Mouse (Mus musculus) kidney, postnatal 0 days (tissue): ENCODE data around the gene Ifit1. TPM values are rescaled to one million over a fixed set of nuclear protein-coding genes. Genes with fewer than 3 reads are reported as not detected.
"Not testable (repeated sequence)": the region's sequence is repeated elsewhere in the genome, so short reads cannot be mapped to it uniquely, and the experiment has no call there.

ENCODE experiments used
- ATAC-seq: fragments of 200-750 bp; cut with Nextera tagmentation; replicated peaks from 2 replicates; pipeline ENCODE4 v1.8.0; 2017; ENCODE audit warnings: low read depth, moderate number of reproducible peaks, moderate TSS enrichment, moderate library complexity; ENCODE audit not compliant: low FRiP score
- DNase-seq: peaks from one replicate; pipeline ENCODE4 v3.0.0-alpha.2; 2016; ENCODE audit warnings: low spot score
- H3K27ac ChIP-seq: fragments of 300-500 bp; sonication (generic); 2 replicates; pipeline ENCODE4 v1.5.1; 2014; ENCODE audit warnings: mild to moderate bottlenecking
- H3K27me3 ChIP-seq: fragments of 300-500 bp; sonication (generic); 2 replicates; pipeline ENCODE4 v1.6.1; 2014; ENCODE audit warnings: low read length, mixed read lengths; ENCODE audit not compliant: insufficient read depth
- H3K36me3 ChIP-seq: fragments of 300-500 bp; sonication (generic); 2 replicates; pipeline ENCODE4 v1.6.1; 2014; ENCODE audit warnings: low read length, mixed read lengths; ENCODE audit not compliant: insufficient read depth
- H3K4me1 ChIP-seq: fragments of 300-500 bp; sonication (generic); replicated peaks from 2 replicates; pipeline ENCODE4 v1.6.1; 2014; ENCODE audit warnings: antibody characterized with exemption, low read length, mixed read lengths; ENCODE audit not compliant: insufficient read depth
- H3K4me2 ChIP-seq: fragments of 300-500 bp; sonication (generic); 2 replicates; pipeline ENCODE4 v1.6.1; 2014; ENCODE audit warnings: mild to moderate bottlenecking, low read length, moderate library complexity, mixed read lengths
- H3K4me3 ChIP-seq: fragments of 300-500 bp; sonication (generic); replicated peaks from 2 replicates; pipeline ENCODE4 v1.5.1; 2014; ENCODE audit warnings: low read depth, low read length
- H3K9ac ChIP-seq: fragments of 300-500 bp; sonication (generic); 2 replicates; pipeline ENCODE4 v1.6.1; 2014; ENCODE audit warnings: low read depth, low read length
- H3K9me3 ChIP-seq: fragments of 300-500 bp; sonication (generic); replicated peaks from 2 replicates; pipeline ENCODE4 v1.6.1; 2016; ENCODE audit warnings: low read length, inconsistent platforms, mixed read lengths
- CTCF ChIP-seq: IDR thresholded peaks from 2 replicates; pipeline ENCODE4 v1.5.1; 2016; ENCODE audit warnings: antibody characterized with exemption, low read depth, mild to moderate bottlenecking, moderate library complexity
- WGBS: fragments of 180-500 bp; shearing (Covaris S2); extraction: QIAGEN DNeasy Blood & Tissue Kit; methylation state at CpG from one replicate; pipeline ENCODE4 v1.1.7; 2014; 5-methylcytosine and 5-hydroxymethylcytosine counted together
- polyA plus RNA-seq: library from polyadenylated mRNA; unstranded; fragments of >200 nt; fragmentation: Nextera tagmentation; extraction: Ambion mirVana; gene quantifications from 2 replicates; pipeline ENCODE4 v1.2.1, GENCODE M21; 2015

Gene Ifit1
- polyA plus RNA-seq, 1 experiment from 2014 or later, result 6.4 TPM

DNA sequence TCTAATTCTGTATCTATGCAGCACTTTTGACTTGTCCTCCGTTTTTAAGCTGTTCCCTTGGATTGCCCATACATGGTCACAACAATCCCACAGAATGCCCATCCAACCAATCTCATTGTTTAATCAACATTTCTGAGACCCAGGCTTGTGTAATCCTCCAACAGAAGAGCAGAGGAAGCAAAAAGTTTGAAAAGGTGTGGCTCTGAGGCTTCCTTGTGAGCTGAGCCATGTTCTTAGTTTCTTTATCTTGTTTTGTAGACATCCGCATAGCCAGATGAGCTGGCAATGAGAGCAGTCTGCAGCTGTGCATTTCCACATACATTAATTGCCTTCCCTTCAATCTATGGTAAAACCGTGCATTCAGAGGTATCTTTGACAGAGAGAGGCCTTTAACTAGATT is 35.2 kb upstream of the Ifit1 start:
- H3K4me2 ChIP-seq, result no peak overlapping the region
- WGBS, result 94% methylated on average over 3 of the region's 3 CpGs
- no peaks in the 10 kb centered on the region for H3K27me3 ChIP-seq
- no peak for TF ChIP-seq CTCF
- H3K4me1 ChIP-seq, result peaks cover 9% of the 10 kb centered on the region; the same call in 1 of the 2 replicates
- no peak for ATAC-seq
- no peak overlapping the region for H3K9ac ChIP-seq
- H3K36me3 ChIP-seq, result no peaks in the 10 kb centered on the region
- DNase-seq, result no peak
- H3K27ac ChIP-seq, result no peak overlapping the region
- H3K9me3 ChIP-seq, result no peaks in the 10 kb centered on the region
- H3K4me3 ChIP-seq, result no peak overlapping the region

DNA sequence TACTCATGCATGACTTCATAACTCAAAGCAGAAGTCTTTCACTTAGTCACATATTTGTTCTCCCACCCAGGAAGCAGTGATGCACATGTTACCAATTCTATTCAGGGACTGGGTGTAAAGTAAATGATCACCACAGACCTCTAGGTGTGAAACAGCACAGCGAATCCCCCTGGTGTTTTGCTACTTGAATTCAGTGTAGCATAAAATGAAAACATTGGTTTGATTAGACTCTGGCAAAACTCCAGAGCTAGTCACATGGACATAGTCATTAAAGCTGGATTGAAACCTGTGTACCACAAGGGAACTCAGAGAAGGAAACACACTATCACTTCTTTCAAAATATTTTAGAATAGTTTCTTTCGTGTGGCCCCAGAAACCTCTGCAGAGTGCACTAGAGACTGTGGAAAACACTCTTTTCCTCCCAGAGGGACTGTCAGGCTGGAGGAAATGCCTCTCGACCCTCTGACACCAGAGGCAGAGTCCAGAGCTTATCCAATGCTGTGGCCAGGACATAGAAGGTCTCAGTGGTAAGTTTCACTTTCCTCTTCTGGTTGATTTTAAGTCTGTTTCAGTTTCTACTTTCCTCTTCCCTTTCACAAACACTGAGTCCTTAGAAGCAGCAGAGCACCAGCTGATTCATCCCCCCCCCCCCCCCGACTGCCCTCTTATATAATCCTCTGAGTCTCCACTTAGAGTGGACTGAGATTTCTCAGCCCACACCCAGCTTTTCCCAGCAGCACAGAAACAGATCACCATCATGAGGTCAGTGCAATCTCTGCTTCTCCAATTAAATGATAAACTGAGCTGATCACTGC is 33.2 kb upstream of the Ifit1 start, which contains the start of gene Ifit3b:
TSS of gene Ifit3b (plus strand) at position 734 of the 815 bp plus-strand sequence.
- DNase-seq (peak; percentile 78), ATAC-seq (peak; percentile 81)
- H3K27me3 ChIP-seq, H3K4me1 ChIP-seq, H3K9ac ChIP-seq, H3K9me3 ChIP-seq, H3K36me3 ChIP-seq: not testable (repeated sequence)
- peak within 1 kb of the TSS; percentile 62 for H3K27ac ChIP-seq
- H3K4me2 ChIP-seq, result peak within 1 kb of the TSS; percentile 36
- H3K4me3 ChIP-seq, result peak within 1 kb of the TSS; percentile 21; the same call in 1 of the 2 replicates
- WGBS, result 19% methylated on average over 4 of the region's 4 CpGs

DNA sequence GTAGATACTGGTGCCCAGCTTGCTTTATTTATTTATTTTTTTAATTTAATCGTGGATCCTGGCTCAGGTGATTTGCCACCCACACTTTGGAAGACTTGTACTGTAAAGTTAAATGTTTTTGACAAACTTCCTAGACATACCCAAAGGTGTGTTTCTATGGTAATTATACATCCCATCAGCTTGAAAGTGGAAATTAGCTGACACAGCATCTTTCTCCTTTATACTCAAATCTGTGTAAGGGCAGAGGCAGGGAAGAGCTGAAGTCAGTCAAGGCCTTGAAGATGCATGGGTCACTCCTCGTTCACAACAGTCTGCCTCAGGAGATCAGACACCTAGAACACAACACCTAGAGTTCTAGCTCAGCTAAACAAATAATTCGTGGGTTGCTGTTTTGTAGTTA is 30.6 kb upstream of the Ifit1 start:
- H3K9ac ChIP-seq, H3K27me3 ChIP-seq, H3K36me3 ChIP-seq, H3K4me1 ChIP-seq, ATAC-seq, H3K4me2 ChIP-seq, H3K27ac ChIP-seq, H3K9me3 ChIP-seq, H3K4me3 ChIP-seq, DNase-seq: not testable (repeated sequence)
- 81% methylated on average over 3 of the region's 3 CpGs for WGBS

DNA sequence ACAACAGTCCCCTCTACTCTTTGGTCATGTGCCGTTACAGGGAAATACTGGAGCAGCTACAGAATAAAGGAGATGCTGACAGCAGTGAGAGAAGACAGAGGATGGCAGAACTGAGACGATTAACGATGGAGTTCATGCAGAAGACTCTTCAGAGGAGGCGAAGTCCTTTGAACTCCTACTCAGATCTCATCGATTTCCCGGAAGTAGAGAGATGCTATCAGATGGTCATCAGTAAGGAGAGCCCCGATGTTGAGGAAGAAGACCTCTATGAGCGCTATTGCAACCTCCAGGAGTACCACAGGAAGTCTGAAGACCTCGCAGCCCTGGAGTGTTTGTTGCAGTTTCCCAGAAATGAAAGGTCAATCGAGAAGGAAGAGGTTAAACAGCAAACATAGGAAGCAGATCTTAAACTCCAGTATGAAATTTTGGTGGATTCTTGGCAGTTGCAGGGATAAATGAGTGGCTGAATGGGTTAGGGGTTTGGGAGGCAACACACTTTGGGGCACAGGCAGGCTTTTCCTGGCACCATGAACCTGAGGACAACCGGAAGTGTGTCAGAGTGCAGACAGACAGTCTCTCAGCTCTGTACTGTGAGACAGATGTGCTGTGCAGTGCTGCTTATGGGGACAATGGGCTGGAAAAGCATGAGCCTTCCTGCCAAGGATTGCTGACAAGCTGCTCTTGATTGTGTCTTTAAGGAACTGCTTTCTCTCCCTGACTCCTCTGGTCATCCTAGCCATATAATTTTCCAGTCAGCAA is 28.2 kb upstream of the Ifit1 start:
- 61% methylated on average over 4 of the region's 11 CpGs for WGBS

DNA sequence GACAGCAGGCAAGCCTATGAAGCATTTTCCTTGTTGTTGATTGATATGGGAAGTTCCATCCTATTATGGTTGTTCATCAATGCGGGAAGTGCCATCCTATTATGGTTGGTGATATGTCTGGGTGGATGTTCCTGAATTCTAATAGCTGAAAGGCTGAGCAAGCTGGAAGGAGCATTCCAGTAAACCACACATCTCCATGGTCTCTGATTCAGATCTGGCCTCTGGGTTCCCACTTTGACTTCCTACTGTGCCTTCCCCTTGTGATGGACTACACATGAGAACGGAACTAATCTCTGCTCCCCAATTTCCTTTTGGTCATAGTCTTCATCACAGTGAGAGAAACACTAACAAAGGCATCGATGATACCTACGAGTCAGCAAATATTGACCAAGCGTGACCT is 19.8 kb upstream of the Ifit1 start:
- WGBS, result 89% methylated on average over 5 of the region's 5 CpGs
- no peak overlapping the region for H3K27ac ChIP-seq
- ATAC-seq (no peak), DNase-seq (no peak)
- no peaks in the 10 kb centered on the region for H3K36me3 ChIP-seq
- H3K4me2 ChIP-seq, result no peak overlapping the region
- no peaks in the 10 kb centered on the region for H3K27me3 ChIP-seq
- no peak for TF ChIP-seq CTCF
- H3K9me3 ChIP-seq, result no peaks in the 10 kb centered on the region
- no peak overlapping the region for H3K4me3 ChIP-seq
- no peak overlapping the region for H3K9ac ChIP-seq
- no peaks in the 10 kb centered on the region for H3K4me1 ChIP-seq

More for the DNA sequence above, 28.2 kb upstream of the Ifit1 start:
- H3K27ac ChIP-seq, H3K9me3 ChIP-seq, H3K36me3 ChIP-seq, H3K4me1 ChIP-seq, H3K4me2 ChIP-seq, H3K27me3 ChIP-seq, ATAC-seq, DNase-seq, H3K9ac ChIP-seq, H3K4me3 ChIP-seq: not testable (repeated sequence)

DNA sequence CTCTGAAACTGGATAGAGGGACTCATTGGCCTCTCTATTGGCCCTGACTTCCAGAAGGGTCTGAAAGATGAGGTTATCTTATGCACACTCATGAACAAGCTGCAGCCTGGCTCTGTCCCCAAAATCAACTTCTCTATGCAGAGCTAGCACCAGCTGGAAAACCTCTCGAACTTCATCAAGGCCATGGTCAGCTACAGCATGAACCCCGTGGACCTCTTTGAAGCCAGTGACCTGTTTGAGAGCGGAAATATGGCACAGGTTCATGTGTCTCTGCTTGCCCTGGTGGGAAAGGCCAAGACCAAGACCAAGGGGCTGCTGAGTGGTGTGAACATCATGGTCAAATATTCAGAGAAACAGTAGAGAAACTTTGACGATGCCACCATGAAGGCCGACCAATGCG is 16.9 kb upstream of the Ifit1 start:
- H3K27ac ChIP-seq, result no peak overlapping the region
- H3K4me3 ChIP-seq, result no peak overlapping the region
- H3K36me3 ChIP-seq, result no peaks in the 10 kb centered on the region
- no peaks in the 10 kb centered on the region for H3K27me3 ChIP-seq
- H3K9me3 ChIP-seq, result no peaks in the 10 kb centered on the region
- H3K4me2 ChIP-seq, result no peak overlapping the region
- no peak for ATAC-seq
- no peak for TF ChIP-seq CTCF
- no peaks in the 10 kb centered on the region for H3K4me1 ChIP-seq
- DNase-seq, result no peak
- WGBS, result 83% methylated on average over 6 of the region's 6 CpGs
- no peak overlapping the region for H3K9ac ChIP-seq
